Mouse (Mus musculus) stomach, postnatal 0 days (tissue): ENCODE measurements around the gene Dyrk3.
A peak's percentile ranks its signal among the peaks of the same experiment; 100 is the strongest.

Experiments used
- CTCF ChIP-seq: IDR thresholded peaks from 2 replicates; pipeline ENCODE4 v1.5.1; 2016; ENCODE audit warnings: antibody characterized with exemption, low read depth, mild to moderate bottlenecking, moderate library complexity
- EP300 ChIP-seq: optimal IDR thresholded peaks from 2 replicates; pipeline ENCODE3; 2016; ENCODE audit warnings: antibody characterized with exemption

- TF ChIP-seq CTCF = 0 out of 2 replicates have a peak, but pooled peaks have one; percentile 14
- no peak for TF ChIP-seq EP300
These were observed 59.3 kb downstream of the Dyrk3 start for GRCm38 (mm10) chr1:131078761-131079330.
